Mouse (Mus musculus): ENCODE data around the gene Rpn1.

- peak; percentile 75 for TF ChIP-seq CTCF (IDR thresholded peaks at IDR 0.05; ENCODE audit: low read depth, low read length)
- TF ChIP-seq EP300 (IDR thresholded peaks at IDR 0.05; ENCODE audit: insufficient read depth, low read depth, low read length): peak; percentile 77; the same call in 1 of the 2 replicates
- TF ChIP-seq POLR2A (IDR thresholded peaks at IDR 0.05; ENCODE audit: insufficient read depth, low read length): peak; percentile 74
Observed at GRCm38 (mm10) chr6:88074752-88075554, 9.3 kb upstream of the Rpn1 start.
